Mouse (Mus musculus): ENCODE measurements at regions not wholly inside any gene's neighbourhood (a gene's known extent, or its start where the extent isn't known, plus 50 kb on each side); places are given as distances from the start of the nearest gene placed in this dataset.
A peak's percentile ranks its signal among the peaks of the same experiment; 100 is the strongest.

GRCm38 (mm10) chr13:107641926-107642657 is 402.2 kb upstream of the Smim15 start:
- peak; percentile 51 to 67 for DNase-seq (ENCODE audit: low spot score in 2 of 2)

DNA sequence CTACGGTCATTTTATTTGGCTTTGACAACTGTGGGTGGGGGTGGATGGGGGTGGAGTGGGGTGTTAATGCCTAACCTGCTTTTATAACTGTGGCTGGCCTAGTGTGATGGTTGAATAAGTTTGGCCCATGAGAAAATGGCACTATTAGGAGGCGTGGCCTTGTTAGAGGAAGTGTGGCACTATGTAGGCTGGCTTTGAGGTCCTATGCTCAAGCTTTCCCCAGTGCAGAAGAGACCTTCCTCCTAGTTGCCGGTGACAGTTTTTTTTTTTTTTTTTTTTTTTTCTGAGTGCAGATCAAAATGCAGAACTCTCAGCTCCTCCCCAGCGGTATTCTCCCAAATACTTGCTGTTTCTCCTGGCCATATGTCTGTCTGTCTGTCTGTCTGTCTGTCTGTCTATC is 404.6 kb upstream of the Smim15 start:
- DNase-seq (ENCODE audit: low spot score in 2 of 2), result no peak

DNA sequence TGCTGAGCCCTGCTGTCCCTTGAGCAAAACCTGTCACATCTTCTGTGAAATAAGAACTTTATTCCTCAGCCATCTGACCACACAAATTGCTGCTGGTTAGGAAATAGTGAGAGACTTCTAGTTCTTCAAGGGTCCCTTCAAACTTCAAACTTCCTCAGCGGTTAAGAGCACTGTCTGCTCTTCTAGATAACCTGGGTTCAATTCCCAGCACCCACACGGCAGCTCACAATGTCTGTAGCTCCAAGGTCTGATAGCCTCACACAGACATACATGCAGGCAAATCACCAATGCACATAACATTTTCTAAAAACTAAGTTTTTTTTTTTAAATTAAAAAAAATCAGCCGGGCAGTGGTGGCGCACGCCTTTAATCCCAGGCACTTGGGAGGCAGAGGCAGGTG is 407.0 kb upstream of the Smim15 start:
- DNase-seq (ENCODE audit: low spot score in 2 of 2), result no peak

DNA sequence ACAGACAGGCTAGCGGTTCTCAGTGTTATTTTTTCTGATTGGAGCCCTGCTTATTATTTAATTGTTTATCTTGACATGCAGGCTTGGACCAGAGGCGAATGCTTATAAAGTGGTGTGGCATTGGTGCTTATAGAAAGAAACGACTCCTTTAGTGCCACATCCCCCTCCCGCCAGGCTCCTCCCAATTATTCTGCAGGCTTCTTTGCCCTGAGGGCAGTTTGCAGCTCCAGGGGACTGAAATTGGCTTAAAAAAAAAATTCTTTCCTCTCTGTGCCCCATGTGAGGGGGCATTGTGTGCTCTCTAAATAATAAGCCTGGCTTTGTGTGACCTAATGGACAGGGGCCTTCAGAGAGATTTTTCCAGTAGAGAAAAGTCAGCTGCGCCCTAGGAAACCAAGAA is 409.1 kb upstream of the Smim15 start:
- DNase-seq (ENCODE audit: low spot score in 2 of 2), result no peak

DNA sequence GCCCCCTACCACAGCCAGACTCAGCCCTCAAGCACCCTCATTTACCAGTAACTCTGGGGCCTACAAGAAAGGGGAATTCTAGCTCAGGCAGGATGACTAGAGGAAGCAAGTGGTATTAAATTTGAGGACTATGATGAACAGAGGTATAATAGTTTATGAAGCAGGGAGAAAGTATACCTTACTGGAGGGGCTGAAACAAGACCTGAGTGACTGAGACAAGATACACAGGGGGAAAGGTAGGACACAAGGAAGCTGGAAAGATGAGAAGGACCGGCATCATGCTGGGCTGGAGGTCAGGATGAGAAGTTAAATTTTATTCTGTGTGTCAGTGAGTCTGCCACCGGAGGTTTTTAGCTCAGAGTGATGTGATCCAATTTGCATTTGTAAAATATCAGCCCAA is 417.2 kb upstream of the Smim15 start:
- DNase-seq (ENCODE audit: low spot score in 2 of 2), result no peak

- DNase-seq (ENCODE audit: low spot score in 2 of 2), result no peak
These were observed 417.6 kb upstream of the Smim15 start for GRCm38 (mm10) chr13:107626670-107627069.

- no peak for DNase-seq (ENCODE audit: low spot score in 2 of 2)
These were observed 422.9 kb upstream of the Smim15 start for GRCm38 (mm10) chr13:107621337-107621736.

DNA sequence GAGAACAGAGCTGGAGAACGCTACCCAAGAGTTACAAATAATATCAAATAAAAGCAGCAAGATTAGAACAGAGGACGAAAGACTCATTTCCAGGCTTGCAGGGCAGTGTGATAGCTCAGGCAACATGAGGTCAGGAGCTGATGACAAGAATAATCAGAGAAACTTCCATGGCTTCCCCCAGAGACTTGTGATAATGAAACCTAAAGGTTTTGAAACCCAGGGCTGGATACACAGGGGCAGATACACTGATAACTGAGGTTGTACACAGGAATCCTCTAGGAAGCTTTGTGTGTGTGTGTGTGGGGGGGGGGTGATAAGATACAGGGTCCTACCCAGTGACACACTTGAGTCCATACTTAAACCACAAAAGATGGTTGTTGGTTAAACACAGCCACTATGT is 423.4 kb upstream of the Smim15 start:
- DNase-seq (ENCODE audit: low spot score in 2 of 2), result no peak

- no peak for DNase-seq (ENCODE audit: low spot score in 2 of 2)
These were observed 424.0 kb upstream of the Smim15 start for GRCm38 (mm10) chr13:107620210-107620609.

DNA sequence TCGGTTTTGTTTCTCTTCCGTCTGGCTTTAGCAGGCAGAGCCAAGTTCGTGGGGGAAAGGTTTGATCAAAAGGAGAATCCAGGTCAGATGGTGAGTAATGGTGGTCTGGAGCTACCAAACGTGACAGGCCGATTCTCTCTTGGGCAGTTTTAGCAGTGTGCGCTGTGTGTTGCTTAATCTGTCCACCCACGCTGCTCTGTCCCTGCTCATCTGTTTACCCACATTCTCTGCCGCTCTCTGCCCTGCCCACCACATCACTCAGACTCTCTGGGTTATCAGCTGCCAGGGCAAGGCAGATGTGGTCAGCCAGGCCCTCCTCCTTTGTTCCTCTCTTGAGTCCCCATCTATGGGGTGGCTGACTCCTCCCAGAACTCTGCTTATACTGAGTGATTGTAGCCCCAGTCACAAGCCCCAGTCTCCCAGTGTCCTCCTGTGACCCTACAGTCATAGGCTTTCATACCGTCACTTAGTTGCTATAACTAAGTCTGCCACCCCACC is 424.8 kb upstream of the Smim15 start:
- no peak for DNase-seq (ENCODE audit: low spot score in 2 of 2)

DNA sequence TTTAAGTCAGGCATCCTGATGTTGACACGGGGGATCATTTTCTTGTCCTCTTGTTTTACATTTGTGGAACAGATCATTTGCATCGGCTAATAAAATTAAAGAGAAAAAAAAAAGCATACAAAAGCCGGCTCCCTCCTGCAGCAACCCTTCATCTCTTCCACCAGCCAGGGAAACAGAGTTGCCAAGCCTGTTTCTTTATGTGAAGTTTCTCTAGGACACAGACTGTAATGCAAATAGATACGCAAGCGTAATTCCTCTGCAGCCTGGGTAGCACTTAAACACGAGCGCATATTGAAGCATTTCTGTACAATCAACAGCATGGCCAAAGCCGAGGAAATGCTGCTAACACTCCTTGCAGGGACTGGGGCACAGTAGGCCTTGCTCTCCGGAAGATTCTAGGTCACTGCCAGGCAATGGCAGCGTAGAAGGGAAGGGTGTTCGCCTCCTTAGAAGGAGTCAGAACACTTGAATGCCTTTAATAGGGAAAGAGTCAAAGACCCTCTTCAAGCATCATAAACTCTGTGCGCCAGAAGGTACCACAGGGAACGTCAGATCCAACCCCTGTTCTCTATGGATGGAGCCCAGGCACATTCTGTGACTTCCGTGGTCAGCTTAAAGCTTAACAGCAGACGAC is 425.3 kb upstream of the Smim15 start:
- no peak for DNase-seq (ENCODE audit: low spot score in 2 of 2)

DNA sequence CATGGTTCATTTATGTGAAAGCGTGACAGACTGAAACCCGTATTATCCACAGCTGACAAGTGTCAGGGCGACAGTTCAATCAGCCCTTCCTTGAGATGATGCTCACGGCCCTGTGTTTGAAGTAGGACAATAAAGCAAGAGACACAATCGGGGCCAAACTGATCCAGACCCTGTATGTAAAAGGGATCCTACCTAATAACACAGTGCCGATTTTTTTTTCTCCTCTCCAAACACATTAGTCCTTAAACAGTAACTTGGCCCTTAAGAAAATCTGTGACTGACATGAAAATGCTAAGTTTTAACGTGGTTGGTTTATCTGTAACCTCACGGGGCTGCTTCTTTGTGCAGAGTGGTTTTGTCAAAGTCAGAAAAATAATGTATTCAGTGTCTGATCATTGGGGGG is 425.9 kb upstream of the Smim15 start:
- no peak for DNase-seq (ENCODE audit: low spot score in 2 of 2)

DNA sequence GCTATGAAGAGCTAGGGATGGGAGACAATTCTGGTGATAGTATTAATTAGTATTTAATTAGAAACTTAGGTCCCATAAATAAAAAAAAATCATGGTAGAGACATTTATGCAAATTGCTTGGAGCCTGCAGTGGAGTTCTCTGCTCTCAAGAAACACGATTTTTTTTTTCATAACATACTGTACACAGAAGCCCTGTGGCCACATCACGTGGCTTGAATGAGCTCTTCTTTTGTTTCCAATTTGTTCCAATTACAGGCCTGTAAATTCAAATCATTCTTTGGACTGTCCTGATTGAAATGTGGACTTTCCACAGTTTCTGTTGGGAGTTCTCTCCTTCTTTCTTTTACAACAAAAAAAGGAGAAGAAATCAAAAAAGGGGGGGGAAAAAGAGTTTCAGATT is 426.7 kb upstream of the Smim15 start:
- no peak for DNase-seq (ENCODE audit: low spot score in 2 of 2)

DNA sequence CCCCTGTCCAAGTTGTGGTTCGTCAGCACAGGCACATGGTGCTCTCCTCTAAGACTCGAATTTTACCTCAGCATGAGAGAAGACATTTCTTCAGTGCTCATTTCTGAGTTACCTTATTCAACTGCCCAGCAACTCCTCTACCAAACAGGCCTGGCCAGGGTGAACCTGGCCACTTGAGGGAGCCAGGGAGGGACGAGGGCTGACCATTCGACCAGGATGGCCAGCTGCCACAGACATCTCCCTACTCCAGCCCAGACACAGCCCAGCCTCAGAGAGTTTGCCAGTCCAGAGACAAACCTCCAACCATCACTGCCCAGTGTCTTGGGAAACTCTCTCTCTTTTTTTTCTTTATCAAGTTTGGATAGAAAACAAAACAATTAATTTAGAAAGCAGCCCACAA is 427.5 kb upstream of the Smim15 start:
- no peak for DNase-seq (ENCODE audit: low spot score in 2 of 2)

- no peak for DNase-seq (ENCODE audit: low spot score in 2 of 2)
These were observed 435.2 kb upstream of the Smim15 start for GRCm38 (mm10) chr13:107608996-107609503.

DNA sequence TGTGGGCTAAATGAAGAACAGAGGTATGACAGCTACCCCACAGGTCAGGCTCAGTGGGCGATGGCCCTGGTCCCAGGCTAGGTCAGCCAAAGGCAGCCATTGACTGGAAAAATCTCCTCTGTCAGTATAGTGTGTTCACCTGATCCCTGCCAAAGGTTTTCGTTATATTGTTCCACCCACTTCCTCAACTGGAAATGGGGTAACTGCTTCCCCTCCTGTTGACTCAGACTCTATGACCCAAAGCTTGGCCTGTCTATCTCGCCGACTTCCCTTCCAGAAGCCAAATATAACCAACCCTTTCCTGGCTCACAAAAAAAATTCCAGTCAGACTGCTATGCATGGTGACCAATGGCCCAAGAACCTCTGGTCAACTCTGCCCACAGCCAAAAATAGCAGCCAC is 437.0 kb upstream of the Smim15 start:
- DNase-seq (ENCODE audit: low spot score in 2 of 2), result no peak

GRCm38 (mm10) chr13:107602149-107602548 is 442.1 kb upstream of the Smim15 start:
- no peak for DNase-seq (ENCODE audit: low spot score in 2 of 2)

DNA sequence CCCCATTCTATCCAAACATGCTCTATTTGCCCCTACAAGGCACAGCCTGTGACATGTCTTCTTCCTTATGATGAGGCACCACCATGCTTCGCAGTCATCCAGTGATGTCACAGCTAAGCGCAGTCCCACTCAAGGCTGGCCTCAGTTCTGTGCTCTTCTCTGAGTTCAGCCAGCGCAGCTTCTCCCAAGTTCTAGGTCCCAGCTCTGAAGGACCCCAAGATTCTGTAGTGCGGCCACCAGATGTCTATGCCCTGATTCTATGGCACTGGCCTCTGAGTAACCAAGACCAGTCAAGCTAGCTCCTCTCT is 443.2 kb upstream of the Smim15 start:
- no peak for DNase-seq (ENCODE audit: low spot score in 2 of 2)

DNA sequence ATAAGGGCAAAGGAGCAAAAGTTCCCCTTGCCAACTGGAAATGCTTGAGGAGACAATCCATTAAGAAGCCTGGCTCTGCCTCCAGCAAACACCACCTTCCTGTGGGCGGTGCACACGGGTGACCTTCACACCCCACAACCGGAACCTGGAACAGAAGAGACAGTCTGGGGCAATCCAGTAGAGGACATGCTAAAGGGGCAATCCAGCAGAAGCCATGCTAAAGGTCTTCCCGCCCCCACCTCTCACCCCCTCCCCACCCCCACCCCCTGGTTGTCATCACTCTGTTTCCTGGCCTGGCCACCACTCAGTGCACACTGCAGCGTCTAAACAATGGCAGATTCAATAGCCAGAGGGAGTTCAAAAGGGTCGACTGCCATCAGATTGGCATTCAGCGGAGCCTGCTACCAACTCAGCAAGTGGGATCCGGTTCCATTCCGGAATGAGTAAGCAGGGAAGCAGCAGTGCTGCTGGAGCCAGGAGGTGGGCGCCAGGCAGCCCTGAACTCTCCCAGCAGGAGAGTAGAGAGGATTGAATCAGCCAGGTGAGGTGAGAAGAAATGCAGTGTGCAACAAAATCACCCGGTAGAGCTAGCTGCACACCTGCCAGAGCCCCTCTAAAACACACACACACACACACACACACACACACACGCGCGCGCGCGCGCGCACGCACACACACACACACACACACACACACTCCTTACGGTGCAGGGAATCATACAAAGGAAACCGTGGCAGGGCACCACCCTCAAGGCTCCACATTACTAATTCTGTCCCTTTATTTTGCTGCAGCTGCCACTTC is 443.7 kb upstream of the Smim15 start:
- peak in 1 of 2 experiments; percentile 8 for DNase-seq (ENCODE audit: low spot score in 2 of 2)

DNA sequence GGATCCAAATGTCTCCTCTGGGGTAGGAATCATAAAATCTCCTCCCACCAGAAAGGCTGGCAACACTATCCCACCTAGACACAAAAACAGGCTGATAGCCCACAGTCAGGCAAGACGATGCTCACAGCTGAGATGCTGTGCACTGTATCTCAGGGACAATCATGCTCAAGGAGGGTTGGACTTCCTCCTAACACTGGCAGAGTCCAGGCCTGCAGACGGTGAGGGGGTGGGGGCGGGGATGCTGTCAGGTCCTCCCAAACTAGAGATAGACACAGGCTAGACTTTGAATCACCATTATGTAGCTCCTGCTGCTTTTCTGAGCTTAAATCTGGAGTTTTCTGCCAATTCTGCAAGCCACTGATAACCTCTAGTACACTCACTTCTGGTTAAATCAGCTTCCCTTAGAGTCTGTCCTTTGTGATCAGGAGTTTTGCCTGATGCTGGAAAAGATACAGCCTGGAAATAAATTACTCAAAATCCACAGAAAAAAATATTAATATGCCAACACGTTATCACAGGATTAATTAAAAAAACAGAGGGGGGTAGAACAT is 445.1 kb upstream of the Smim15 start:
- DNase-seq (ENCODE audit: low spot score in 2 of 2), result no peak

DNA sequence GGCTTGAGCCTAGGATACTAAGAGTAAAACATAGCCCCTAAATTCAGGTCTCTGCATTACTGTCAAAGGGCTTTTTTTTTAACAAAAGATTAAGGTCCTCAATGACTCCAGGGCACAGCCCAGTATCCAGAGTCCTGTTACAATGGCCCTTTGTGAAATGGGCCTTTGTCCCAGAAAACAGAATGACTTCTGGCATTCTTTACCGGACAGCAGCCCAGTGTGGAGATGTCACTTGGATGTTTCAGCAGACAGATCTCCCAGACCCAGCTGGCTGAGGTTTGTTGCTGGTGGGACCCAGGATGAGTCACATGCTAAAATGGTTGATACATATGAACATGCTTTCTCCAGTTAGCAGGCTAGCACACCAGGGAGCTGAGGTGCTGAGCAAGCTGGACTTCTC is 445.9 kb upstream of the Smim15 start:
- DNase-seq (ENCODE audit: low spot score in 2 of 2), result no peak

DNA sequence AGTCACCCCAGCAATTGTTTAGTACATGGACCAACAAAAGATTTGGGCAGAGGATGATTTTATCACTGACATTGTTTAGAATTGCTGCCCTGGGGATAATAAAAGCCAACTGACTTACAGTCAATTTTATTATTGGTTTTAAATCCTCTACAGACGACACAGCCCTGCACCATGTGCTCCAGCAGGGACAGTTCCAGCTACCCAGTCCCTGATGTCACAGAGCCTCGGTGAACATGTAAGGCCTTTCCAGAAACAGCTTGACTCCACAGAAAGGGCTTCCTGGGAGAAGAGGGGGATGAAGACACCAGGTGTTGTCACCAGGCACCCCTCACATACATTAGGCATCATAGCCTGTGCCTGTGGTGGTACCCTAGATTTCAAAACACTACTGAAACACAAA is 447.0 kb upstream of the Smim15 start:
- no peak for DNase-seq (ENCODE audit: low spot score in 2 of 2)

Data from right cerebral cortex, adult 2 months (tissue).